Mouse (Mus musculus): ENCODE data around the gene Arpc4. TPM values are rescaled to one million over a fixed set of nuclear protein-coding genes. Genes with fewer than 3 reads are reported as not detected.

Gene Arpc4
- polyA plus RNA-seq, 1 experiment, result 14.4 TPM

- H3K36me3 ChIP-seq (ENCODE audit: control insufficient read depth, insufficient read depth, low read length), result no peaks in the 10 kb centered on the region
- H3K27me3 ChIP-seq (ENCODE audit: control insufficient read depth, insufficient read depth, low read length), result no peaks in the 10 kb centered on the region
- TF ChIP-seq CTCF (IDR thresholded peaks at IDR 0.05; ENCODE audit: control insufficient read depth, insufficient read depth, insufficient replicate concordance, low read depth, low read length) (no peak), POLR2A (IDR thresholded peaks at IDR 0.05; ENCODE audit: control insufficient read depth, low read depth, low read length) (no peak)
- H3K4me3 ChIP-seq (ENCODE audit: control insufficient read depth, low read depth, low read length), result no peak overlapping the region
- H3K4me1 ChIP-seq (ENCODE audit: control insufficient read depth, insufficient read depth, low read length), result peaks cover 9% of the 10 kb centered on the region
- no peak overlapping the region for H3K27ac ChIP-seq (ENCODE audit: control insufficient read depth, insufficient read depth, low read depth, low read length)
Measured at GRCm38 (mm10) chr6:113423000-113423399, 45.1 kb downstream of the Arpc4 start.

- Histone ChIP-seq H3K4me1 (ENCODE audit: control insufficient read depth, insufficient read depth, low read length) (peaks cover 3% of the 10 kb centered on the region; the same call in 1 of the 2 replicates), H3K27ac (ENCODE audit: control insufficient read depth, insufficient read depth, low read depth, low read length) (no peak overlapping the region), H3K27me3 (ENCODE audit: control insufficient read depth, insufficient read depth, low read length) (no peaks in the 10 kb centered on the region), H3K4me3 (ENCODE audit: control insufficient read depth, low read depth, low read length) (no peak overlapping the region), H3K36me3 (ENCODE audit: control insufficient read depth, insufficient read depth, low read length) (no peaks in the 10 kb centered on the region)
- TF ChIP-seq CTCF (IDR thresholded peaks at IDR 0.05; ENCODE audit: control insufficient read depth, insufficient read depth, insufficient replicate concordance, low read depth, low read length), result no peak
- no peak for TF ChIP-seq POLR2A (IDR thresholded peaks at IDR 0.05; ENCODE audit: control insufficient read depth, low read depth, low read length)
Measured at GRCm38 (mm10) chr6:113424187-113424586, 46.3 kb downstream of the Arpc4 start.

GRCm38 (mm10) chr6:113426696-113427095, 48.8 kb downstream of the Arpc4 start:
- Histone ChIP-seq H3K27ac (ENCODE audit: control insufficient read depth, insufficient read depth, low read depth, low read length) (no peak overlapping the region), H3K4me3 (ENCODE audit: control insufficient read depth, low read depth, low read length) (no peak overlapping the region), H3K4me1 (ENCODE audit: control insufficient read depth, insufficient read depth, low read length) (no peaks in the 10 kb centered on the region), H3K27me3 (ENCODE audit: control insufficient read depth, insufficient read depth, low read length) (no peaks in the 10 kb centered on the region), H3K36me3 (ENCODE audit: control insufficient read depth, insufficient read depth, low read length) (no peaks in the 10 kb centered on the region)
- TF ChIP-seq POLR2A (IDR thresholded peaks at IDR 0.05; ENCODE audit: control insufficient read depth, low read depth, low read length), result no peak
- TF ChIP-seq CTCF (IDR thresholded peaks at IDR 0.05; ENCODE audit: control insufficient read depth, insufficient read depth, insufficient replicate concordance, low read depth, low read length), result no peak

- Histone ChIP-seq H3K27ac (ENCODE audit: control insufficient read depth, insufficient read depth, low read depth, low read length) (no peak overlapping the region), H3K27me3 (ENCODE audit: control insufficient read depth, insufficient read depth, low read length) (no peaks in the 10 kb centered on the region), H3K4me1 (ENCODE audit: control insufficient read depth, insufficient read depth, low read length) (no peaks in the 10 kb centered on the region), H3K36me3 (ENCODE audit: control insufficient read depth, insufficient read depth, low read length) (no peaks in the 10 kb centered on the region), H3K4me3 (ENCODE audit: control insufficient read depth, low read depth, low read length) (no peak overlapping the region)
- peak; percentile 71; the same call in 1 of the 2 replicates for TF ChIP-seq CTCF (IDR thresholded peaks at IDR 0.05; ENCODE audit: control insufficient read depth, insufficient read depth, insufficient replicate concordance, low read depth, low read length)
- TF ChIP-seq POLR2A (IDR thresholded peaks at IDR 0.05; ENCODE audit: control insufficient read depth, low read depth, low read length), result no peak
Measured at GRCm38 (mm10) chr6:113427397-113427796, 49.5 kb downstream of the Arpc4 start.

- H3K4me3 ChIP-seq (ENCODE audit: control insufficient read depth, low read depth, low read length), result no peak overlapping the region
- TF ChIP-seq CTCF (IDR thresholded peaks at IDR 0.05; ENCODE audit: control insufficient read depth, insufficient read depth, insufficient replicate concordance, low read depth, low read length), result peak; percentile 10; the same call in 1 of the 2 replicates
- no peak for TF ChIP-seq POLR2A (IDR thresholded peaks at IDR 0.05; ENCODE audit: control insufficient read depth, low read depth, low read length)
- no peaks in the 10 kb centered on the region for H3K27me3 ChIP-seq (ENCODE audit: control insufficient read depth, insufficient read depth, low read length)
- no peaks in the 10 kb centered on the region for H3K36me3 ChIP-seq (ENCODE audit: control insufficient read depth, insufficient read depth, low read length)
- no peaks in the 10 kb centered on the region; the same call in 1 of the 2 replicates for H3K4me1 ChIP-seq (ENCODE audit: control insufficient read depth, insufficient read depth, low read length)
- no peak overlapping the region for H3K27ac ChIP-seq (ENCODE audit: control insufficient read depth, insufficient read depth, low read depth, low read length)
Measured at GRCm38 (mm10) chr6:113428006-113428405, 50.1 kb downstream of the Arpc4 start.

- Histone ChIP-seq H3K36me3 (ENCODE audit: control insufficient read depth, insufficient read depth, low read length) (no peaks in the 10 kb centered on the region), H3K4me1 (ENCODE audit: control insufficient read depth, insufficient read depth, low read length) (no peaks in the 10 kb centered on the region; the same call in 1 of the 2 replicates), H3K27ac (ENCODE audit: control insufficient read depth, insufficient read depth, low read depth, low read length) (no peak overlapping the region), H3K4me3 (ENCODE audit: control insufficient read depth, low read depth, low read length) (no peak overlapping the region), H3K27me3 (ENCODE audit: control insufficient read depth, insufficient read depth, low read length) (no peaks in the 10 kb centered on the region)
- TF ChIP-seq CTCF (IDR thresholded peaks at IDR 0.05; ENCODE audit: control insufficient read depth, insufficient read depth, insufficient replicate concordance, low read depth, low read length) (no peak), POLR2A (IDR thresholded peaks at IDR 0.05; ENCODE audit: control insufficient read depth, low read depth, low read length) (no peak)
Measured at GRCm38 (mm10) chr6:113429965-113430364, 52.0 kb downstream of the Arpc4 start.

GRCm38 (mm10) chr6:113430846-113431245, 52.9 kb downstream of the Arpc4 start:
- H3K27me3 ChIP-seq (ENCODE audit: control insufficient read depth, insufficient read depth, low read length), result no peaks in the 10 kb centered on the region
- TF ChIP-seq CTCF (IDR thresholded peaks at IDR 0.05; ENCODE audit: control insufficient read depth, insufficient read depth, insufficient replicate concordance, low read depth, low read length), result no peak
- TF ChIP-seq POLR2A (IDR thresholded peaks at IDR 0.05; ENCODE audit: control insufficient read depth, low read depth, low read length), result no peak
- H3K4me1 ChIP-seq (ENCODE audit: control insufficient read depth, insufficient read depth, low read length), result no peaks in the 10 kb centered on the region; the same call in 1 of the 2 replicates

GRCm38 (mm10) chr6:113431801-113432200, 53.9 kb downstream of the Arpc4 start:
- H3K4me3 ChIP-seq (ENCODE audit: control insufficient read depth, low read depth, low read length), result no peak overlapping the region
- TF ChIP-seq CTCF (IDR thresholded peaks at IDR 0.05; ENCODE audit: control insufficient read depth, insufficient read depth, insufficient replicate concordance, low read depth, low read length) (no peak), POLR2A (IDR thresholded peaks at IDR 0.05; ENCODE audit: control insufficient read depth, low read depth, low read length) (no peak)
- no peaks in the 10 kb centered on the region; the same call in 1 of the 2 replicates for H3K4me1 ChIP-seq (ENCODE audit: control insufficient read depth, insufficient read depth, low read length)
- no peaks in the 10 kb centered on the region for H3K36me3 ChIP-seq (ENCODE audit: control insufficient read depth, insufficient read depth, low read length)
- H3K27me3 ChIP-seq (ENCODE audit: control insufficient read depth, insufficient read depth, low read length), result no peaks in the 10 kb centered on the region
- no peak overlapping the region for H3K27ac ChIP-seq (ENCODE audit: control insufficient read depth, insufficient read depth, low read depth, low read length)

More at GRCm38 (mm10) chr6:113430846-113431245, 52.9 kb downstream of the Arpc4 start:
- Histone ChIP-seq H3K4me3 (ENCODE audit: control insufficient read depth, low read depth, low read length) (no peak overlapping the region), H3K27ac (ENCODE audit: control insufficient read depth, insufficient read depth, low read depth, low read length) (no peak overlapping the region), H3K36me3 (ENCODE audit: control insufficient read depth, insufficient read depth, low read length) (no peaks in the 10 kb centered on the region)
